Mouse (Mus musculus) gastrocnemius, postnatal 14 days (tissue): Measurements from ENCODE around the gene Gm20388. TPM values are rescaled to one million over a fixed set of nuclear protein-coding genes. Genes with fewer than 3 reads are reported as not detected.

ENCODE experiments used
- DNase-seq: peaks from one replicate; pipeline ENCODE4 v3.0.0; 2021; ENCODE audit warnings: mixed read lengths
- intact Hi-C: fragments of 180-260 bp; cut with DNase I; formaldehyde crosslinking; loops from one replicate; pipeline ENCODE4 v1.15.1; 2025; ENCODE audit warnings: low total_unique reads
- total RNA-seq, 2 experiments: library from RNA; stranded (reverse); gene quantifications; 2 replicates each; pipeline ENCODE4 v1.2.3; 2021

Gm20388 gene
- total RNA-seq, 2 experiments from 2014 or later: 5.6 to 6.0 TPM

DNA sequence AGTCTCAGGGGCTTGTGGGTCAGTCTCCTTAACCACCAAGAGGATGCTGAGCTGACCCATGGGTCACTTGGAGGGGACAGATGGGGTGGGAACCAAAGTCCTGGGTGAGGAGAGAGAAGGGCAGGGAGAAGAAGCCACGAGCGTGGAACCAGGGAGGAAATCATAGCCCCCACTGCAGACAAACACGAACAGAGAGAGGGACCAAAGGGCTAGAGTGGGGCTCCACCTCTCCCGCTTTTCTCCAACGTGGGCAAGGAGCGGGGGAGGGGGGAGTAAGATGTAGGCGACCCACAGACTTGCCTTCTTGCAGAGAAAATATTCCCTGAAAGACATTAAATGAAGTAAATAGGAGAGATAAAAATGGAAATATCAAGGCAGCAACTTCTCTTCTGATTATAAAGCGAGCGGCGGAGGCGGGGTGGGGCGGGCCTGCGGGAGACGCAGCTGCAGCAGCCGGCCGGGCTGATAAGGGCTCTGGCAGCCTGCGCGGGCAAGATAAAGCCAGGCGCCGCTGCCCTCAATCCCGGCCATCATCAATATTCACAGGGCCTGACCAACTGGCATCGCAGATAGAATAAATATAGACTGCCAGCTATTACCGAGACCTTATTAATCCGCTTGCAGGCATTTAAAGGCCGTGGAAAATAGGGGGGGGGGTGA is 2809.6 kb downstream of the Gm20388 start:
- DNase-seq: no peak
- intact Hi-C loops: no loop called here

DNA sequence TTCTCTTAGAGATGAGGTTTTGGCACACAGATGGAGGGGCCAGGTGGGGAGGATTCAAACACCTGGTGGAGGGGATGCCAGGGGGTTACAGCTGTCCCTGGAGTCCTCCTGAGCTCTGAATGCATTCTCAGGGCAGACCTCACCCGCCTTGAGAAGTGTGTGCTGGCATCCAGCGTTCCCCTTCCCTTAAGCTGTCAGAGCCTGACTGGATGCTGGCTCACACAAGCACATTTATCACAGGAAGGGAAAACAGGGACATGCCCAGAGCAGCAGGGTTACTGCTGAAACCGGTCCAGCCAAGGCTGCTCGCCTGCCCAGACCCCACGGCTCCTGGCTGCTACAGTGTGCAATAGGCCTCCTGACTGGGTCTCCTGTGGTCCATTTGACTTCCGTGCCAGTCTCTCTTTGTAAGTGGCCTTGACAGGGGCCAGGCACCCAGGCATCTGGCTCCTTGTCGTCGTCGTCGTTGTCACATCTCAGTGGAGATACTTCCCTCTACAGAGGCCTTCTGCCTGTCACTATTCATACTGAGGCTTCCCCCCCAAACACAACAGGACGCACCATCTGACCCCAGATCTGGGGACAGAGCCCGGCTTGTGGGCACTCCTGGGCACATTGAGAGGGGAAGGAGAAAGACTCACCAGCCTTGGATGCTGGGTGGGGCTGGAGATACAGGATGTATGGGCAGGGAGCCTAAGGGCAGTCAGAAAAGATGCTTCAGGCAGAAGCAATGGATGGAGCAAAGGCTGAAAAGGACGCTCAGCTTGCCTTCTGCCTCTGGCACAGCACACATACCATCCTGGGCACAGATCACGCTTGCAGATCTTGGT is 2810.4 kb downstream of the Gm20388 start:
- DNase-seq: no peak
- intact Hi-C loops: no loop called here

DNA sequence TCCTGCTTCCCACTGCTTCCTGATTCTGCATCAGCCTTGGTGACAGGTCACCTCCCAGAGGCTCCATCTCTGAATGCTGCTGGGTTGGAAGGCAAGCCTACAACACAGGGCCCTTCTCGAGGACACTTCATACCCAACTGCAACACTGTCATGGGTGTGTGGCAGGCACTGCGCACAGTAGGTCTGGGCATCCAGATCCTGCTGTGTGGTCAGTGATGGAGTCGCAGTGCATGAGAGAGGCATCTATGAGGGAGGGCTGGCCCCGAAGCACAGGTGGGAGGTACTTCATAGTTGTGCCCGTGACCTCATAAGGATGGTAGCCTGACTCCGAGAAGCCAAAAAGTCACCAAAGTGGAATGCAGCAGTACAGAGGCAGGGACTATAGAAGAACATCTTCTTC is 2814.5 kb downstream of the Gm20388 start:
- DNase-seq: no peak
- intact Hi-C loops: no loop called here

DNA sequence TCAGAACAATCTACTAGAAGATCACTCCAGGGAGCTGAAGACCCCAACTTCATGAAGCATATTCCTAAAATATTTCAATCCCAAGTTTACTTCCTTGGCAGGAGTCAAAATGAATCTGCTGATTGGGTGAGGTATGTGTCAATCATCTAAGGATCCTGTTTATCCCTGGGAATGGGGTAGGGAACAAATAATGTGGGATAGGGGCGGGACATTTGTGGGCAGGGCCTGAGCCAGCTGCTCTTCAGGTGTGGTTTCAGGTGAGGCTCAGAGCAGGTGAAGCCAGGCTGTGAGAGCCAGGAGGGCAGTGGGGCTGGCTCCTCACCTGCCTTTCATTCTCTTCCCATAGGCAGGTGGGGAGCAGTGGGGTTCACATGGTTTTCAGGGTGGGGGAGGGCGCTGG is 2816.1 kb downstream of the Gm20388 start:
- no peak for DNase-seq
- intact Hi-C loops: no loop called here

DNA sequence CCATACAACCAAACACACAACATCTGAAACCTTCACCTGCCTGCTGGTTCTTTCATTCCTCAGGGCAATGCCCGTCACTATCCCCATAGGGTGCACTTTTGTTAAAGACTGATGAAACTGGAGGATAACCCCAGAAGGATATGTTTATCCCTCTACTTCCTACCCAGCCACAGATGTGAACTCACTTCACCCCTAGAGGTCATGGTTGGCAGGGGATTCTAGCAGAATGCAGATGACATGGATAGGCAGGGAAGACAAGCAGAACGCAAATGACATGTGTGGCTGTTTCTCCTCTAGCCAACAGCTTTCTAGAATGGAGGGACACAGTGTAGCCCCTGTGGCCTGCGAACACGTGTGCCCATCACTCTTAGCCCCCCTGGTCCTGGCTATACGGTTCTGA is 2816.8 kb downstream of the Gm20388 start:
- intact Hi-C loops: no loop called here
- DNase-seq: no peak

DNA sequence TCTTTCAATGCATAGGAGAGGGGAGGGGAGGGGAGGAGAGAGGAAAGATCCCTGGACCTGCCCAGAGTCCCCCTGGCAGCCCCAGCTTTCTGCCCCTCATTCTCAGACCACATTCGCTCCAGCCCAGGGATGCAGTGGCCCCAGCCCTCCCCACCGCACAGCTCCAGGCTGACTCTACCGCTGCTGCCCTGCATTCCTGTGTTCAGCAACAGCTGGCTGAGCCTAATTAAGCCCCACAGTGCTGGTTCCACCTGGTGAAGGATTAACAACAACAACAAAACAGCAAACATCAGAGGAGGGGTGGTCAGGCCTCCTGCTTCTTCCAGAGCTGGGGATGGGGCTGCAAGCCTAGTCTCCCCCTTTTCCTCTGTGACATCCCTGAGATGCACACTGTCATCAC is 2818.0 kb downstream of the Gm20388 start:
- DNase-seq: no peak
- intact Hi-C loops: no loop called here

DNA sequence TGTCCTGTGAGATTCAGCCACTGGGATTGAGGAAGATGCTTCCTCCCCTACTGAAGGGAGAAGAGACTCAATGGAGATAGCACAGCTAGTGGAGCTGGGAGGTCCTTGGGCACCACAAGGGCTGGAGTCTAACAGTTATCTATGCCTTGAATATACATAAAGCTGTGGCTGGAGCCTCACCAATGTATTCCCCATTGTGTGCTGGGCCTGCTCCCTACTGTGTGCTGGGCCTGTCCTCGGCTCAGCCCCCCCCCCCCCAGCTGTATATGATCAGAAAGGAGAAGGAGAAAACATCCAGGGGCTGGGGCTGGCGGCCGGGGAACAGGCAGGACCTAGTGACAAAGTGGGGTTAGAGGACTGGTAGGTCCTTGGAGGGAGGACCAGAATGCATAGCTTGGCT is 2824.5 kb downstream of the Gm20388 start:
- intact Hi-C loops: no loop called here
- no peak for DNase-seq

DNA sequence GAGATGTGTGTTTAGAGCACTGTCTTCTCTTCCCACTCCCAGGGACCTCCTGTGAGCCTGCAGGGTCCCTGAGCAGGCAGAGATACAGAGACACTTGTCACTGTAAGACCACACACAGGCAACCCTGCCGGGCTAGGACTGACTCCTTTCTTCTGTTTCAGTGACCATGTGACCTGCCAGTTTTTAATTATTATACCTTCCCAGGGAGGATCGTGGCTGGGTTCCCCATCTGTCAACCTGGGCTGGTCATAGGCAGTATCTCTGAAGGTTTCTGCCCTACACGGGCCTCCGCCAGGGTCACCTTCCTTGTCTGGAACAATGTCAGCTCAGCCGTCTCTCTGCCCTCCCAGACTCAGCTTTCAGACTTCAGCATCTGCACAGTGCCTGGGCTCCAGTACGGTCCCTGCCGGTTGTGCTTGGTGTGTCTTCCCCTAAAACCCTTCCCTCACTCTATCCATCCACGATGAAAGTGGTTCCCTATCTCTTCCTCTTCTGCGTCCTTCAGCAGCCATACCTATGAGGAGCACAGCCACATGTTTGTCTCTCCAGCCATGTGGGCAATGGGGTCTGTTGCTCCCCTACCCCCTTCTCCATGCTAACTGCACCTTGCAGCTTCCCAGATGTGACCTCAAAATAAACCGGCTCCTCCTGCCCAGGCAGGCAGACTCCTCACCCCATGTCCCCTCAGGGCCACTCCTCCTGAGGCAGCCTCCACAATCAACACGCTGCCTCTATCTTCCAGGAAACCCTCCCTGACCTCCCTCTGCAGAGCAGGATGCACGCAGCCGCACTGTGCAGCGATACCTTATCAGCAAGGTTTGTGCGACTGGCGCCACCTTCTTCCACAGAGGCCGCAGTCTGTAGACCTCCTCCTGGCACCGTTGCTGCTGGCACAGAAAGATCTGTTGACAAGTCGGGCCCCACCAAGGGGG is 2825.2 kb downstream of the Gm20388 start:
- DNase-seq: no peak

DNA sequence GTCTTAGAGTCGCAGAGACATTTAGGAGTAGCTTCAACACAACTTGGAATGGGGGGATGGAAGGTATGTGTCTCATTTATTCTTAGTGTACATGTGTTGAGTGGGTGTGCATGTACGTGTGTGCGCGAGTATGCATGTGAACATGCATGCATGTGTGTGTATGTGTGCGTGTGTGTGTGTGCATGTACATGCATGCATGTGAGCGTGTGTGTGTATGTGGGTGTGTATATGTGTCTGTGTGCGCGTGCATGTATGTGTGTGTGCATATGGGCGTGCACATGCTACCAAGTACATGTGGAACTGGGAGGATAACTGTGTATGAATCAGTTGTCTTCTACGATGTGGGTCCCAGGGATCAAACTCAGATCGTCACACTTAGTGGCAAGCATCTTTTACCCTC is 2826.0 kb downstream of the Gm20388 start:
- intact Hi-C loops: no loop called here
- DNase-seq: no peak

More for the DNA sequence above, 2825.2 kb downstream of the Gm20388 start:
- intact Hi-C loops: no loop called here

DNA sequence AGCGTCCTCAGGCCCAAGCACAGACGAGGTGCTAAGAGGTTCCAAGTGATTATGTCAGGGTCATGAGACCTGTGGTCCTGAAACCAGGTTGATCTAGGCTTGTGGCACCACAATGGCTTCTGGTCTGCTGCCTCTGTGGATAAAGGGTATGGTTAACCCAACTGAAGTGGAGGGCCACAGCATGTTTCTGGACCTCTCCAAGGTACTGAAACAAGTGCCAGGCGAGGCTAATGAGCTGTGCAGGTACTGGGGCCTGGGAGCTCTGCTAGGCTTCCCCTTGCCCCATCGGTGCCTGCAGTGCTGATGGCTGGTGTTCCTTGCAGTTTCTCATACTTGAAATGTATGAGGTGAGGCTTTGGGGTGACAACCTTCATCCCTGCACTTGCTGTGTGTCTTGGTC is 2826.4 kb downstream of the Gm20388 start:
- intact Hi-C loops: no loop called here
- DNase-seq: no peak

DNA sequence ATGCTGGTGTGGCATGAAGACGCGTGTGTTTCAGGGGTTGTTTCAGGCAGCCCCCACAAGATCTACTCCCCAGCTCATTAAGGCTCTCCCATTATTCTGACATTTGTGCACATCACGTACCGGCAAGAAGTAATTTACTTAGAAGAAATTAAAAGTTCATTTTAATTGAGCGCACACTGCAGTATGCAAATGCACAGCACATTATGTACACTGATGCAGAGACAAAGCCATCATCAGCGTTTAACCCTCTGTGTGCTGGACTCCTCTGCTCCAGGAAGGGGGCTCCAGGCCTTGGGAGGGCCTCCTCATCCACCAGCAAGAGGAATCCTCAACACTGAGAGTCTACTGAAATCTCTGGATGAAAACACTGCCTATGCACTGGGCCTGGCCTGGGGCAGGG is 2827.2 kb downstream of the Gm20388 start:
- no peak for DNase-seq

DNA sequence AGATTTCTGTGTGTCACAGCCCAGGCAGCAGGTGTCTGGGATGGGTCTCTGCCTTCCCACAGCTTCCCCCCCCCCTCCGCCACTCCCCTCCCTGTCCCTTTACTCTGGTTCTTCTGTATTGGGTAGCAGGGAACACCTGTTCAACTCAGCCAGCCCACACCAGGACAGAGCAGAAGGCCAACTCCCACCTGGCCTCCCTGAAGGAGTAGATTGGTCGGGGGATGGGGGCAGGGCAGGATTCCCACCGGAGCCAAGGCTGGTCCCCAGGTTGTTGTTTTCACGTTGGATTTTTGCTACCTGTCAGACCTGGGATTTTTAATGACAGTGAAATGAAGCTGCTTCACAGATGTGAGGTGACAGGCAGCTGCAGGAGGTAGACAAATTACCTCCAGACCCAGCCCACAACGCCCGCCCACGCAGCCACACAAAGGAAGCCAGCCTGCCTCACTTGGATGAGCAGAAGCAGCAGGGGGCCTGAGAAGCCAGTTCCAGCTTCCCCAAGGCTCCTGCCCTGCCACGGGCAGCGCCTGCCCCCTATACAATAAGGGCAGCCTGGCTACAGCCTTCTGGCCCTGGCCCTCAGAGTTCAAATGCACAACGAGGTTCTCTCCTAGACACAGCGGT is 2828.6 kb downstream of the Gm20388 start:
- no peak for DNase-seq
- intact Hi-C loops: no loop called here

More for the DNA sequence above, 2827.2 kb downstream of the Gm20388 start:
- intact Hi-C loops: no loop called here

DNA sequence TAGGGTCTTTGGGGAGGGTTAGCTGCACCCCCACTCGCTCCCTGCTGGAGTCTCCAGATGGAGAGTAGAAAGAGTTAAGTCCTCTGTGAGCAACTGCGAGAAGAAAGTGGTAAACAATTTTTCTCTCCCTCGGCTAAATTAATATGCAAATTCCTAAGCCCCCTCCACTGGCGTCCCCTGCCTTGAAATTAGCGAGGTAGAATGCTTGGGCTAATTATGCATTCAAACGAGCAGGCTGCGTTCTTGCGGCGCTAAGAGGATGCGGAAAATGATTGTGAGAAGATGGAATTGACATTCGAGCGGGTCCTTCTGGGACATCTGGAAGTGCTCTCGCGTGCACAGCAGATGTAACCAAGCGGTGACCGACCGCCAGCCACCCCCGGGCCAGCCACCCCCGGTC is 2831.8 kb downstream of the Gm20388 start:
- DNase-seq: no peak
- intact Hi-C loops: no loop called here

DNA sequence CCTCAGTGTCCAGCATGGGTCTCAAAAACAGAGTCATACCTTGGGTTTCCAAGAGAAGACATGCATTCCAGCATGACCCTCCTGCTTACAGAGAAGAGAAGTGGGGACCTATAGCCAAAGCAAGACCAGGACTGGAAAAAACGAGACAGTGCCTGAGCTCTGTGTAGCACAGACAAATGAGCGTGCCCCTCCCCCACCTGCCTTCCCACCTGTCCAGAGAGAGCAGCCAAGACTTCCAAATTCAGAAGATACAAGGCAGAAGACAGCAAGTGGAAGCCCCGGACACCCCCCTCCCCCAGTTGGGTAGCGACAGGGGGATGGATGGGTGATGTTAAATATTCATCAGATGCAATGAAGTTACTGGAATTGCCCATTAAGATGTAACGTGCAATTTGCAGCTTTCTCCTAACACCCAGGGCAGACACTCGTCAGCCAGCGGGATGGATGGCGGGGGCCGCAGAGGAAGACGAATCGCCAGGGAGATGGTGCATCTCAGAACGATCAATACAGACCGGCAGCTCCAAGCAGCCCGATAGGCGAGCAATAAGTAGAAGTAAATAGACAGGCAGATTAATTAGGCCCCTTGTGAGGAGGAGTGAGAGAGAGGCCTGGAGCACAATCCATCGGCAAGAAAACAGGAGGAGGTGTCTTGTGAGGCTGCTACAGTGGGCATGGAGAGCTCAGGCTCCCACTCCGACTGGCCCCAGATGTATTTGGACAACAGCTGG is 2834.5 kb downstream of the Gm20388 start:
- no peak for DNase-seq
- intact Hi-C loops: no loop called here

DNA sequence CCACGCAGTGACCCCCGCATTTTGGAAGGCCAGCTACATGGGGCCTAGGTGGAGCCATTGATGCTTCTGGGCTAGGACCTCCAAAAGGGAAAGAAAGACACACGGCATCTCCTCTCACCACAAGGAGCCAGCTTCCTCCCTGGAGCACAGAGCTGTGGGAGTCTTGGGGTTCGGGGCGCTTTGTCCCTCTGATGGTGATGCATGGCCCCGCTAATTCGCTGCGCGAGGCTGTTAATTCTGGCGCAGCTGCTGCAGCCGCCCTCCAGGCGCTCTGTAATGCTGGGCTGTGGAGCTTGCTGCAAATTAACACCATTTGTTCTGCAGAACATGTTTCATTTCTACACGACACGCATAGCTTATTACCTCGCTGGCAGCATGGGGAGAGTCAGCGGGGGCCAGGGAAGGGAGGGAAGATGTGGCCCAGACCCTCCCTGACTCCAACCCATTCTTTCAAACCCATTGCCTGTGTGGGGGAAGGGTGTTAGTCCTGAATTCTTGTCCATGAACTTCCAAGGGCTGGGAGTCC is 2835.2 kb downstream of the Gm20388 start:
- intact Hi-C loops: no loop called here
- DNase-seq: no peak

DNA sequence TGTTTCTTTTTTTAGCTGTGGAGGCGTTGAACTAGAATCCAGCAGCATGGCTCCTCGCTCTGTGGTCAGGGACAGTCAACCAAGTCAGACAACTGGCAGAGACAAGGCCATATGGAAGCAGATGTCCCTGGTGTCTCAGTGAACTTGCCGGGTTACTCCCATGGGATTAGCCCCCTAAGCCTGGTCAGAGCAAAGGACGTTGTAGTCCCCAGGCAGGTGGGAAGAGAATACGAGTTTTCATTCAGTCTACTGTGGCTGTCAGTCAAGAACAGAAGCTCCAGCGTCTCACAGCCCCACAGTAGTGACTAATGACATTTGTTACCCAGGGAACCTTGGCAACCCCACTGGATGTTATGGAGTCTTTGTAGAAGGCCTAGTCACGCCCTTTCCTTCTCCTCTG is 2835.8 kb downstream of the Gm20388 start:
- intact Hi-C loops: no loop called here
- no peak for DNase-seq

DNA sequence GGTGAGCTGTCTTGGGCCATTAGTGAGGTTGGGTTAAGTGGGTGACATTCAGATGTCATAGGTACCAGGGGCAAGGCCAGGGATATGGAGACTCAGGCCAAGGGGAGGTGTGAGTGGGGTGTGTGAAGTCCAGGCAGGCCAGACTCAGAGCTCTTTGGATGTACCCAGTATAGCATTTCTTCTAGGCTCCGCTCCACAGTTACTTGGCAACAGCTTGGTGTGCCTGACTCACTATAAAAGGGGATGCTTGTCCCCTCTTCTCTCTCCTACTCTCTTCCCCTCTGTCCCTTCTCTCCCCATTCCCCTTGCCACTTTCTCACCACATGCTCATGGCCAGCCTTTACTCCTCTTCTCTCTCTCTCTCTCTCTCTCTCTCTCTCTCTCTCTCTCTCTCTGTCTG is 2837.2 kb downstream of the Gm20388 start:
- DNase-seq: no peak
- intact Hi-C loops: no loop called here

DNA sequence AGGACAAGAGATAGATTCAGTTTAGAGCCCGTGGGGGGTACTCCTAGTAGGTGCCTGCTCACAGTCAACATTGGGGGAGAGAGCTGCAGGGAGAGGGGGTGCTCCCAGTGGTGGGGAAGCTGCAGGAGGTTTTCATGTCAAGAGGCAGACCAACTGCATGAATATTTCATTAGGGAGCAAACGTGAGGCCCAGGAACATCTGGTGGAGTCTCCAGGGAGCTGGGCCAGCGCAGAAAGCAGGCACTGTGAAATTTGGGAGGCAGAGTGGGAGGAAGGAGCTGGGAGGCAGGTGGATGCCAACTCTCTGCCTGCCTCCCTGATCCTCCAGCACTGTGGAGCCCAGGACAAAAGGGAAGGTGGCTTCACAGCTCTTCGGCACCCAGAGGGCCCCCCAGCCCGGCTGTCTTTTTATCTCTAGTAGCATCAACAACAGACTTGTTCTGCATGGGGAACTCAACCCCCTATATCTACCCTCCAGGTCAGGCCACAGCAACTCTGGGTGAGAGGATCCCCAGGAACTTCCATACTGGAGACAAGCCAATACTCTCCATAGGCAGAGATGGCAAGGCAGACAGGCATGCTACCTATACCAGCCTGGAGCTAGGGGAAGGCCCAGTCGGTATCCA is 2838.8 kb downstream of the Gm20388 start:
- intact Hi-C loops: no loop called here
- DNase-seq: no peak
